Mouse (Mus musculus) liver, postnatal 0 days (tissue): ENCODE results near the gene Ccdc150. TPM values are rescaled to one million over a fixed set of nuclear protein-coding genes. Genes with fewer than 3 reads are reported as not detected.

Source experiments
- ATAC-seq: fragments of 200-750 bp; cut with Nextera tagmentation; 2 replicates; pipeline ENCODE4 v1.8.0; 2017; ENCODE audit warnings: mild to moderate bottlenecking, moderate library complexity
- DNase-seq: peaks from one replicate; pipeline ENCODE4 v3.0.0-alpha.2; 2016
- H3K27ac ChIP-seq: fragments of 300-500 bp; sonication (generic); 2 replicates; pipeline ENCODE4 v1.5.1; 2014; ENCODE audit warnings: antibody characterized with exemption, moderate library complexity, mild to moderate bottlenecking, low read depth
- H3K27me3 ChIP-seq: fragments of 300-500 bp; sonication (generic); 2 replicates; pipeline ENCODE4 v1.6.1; 2014; ENCODE audit warnings: low read length, control low read depth, mixed read lengths; ENCODE audit not compliant: insufficient read depth
- H3K36me3 ChIP-seq: fragments of 300-500 bp; sonication (generic); replicated peaks from 2 replicates; pipeline ENCODE4 v1.6.1; 2014; ENCODE audit warnings: mild to moderate bottlenecking, control low read depth, low read length, moderate library complexity, mixed read lengths; ENCODE audit not compliant: insufficient read depth
- H3K4me1 ChIP-seq: fragments of 300-500 bp; sonication (generic); 2 replicates; pipeline ENCODE4 v1.6.1; 2014; ENCODE audit warnings: antibody characterized with exemption, mild to moderate bottlenecking, control low read depth; ENCODE audit not compliant: insufficient read depth
- H3K4me2 ChIP-seq: fragments of 300-500 bp; sonication (generic); 2 replicates; pipeline ENCODE4 v1.6.1; 2014; ENCODE audit warnings: low read depth, mild to moderate bottlenecking, low read length, moderate library complexity, mixed read lengths
- H3K4me3 ChIP-seq: fragments of 300-500 bp; sonication (generic); 2 replicates; pipeline ENCODE4 v1.5.1; 2014; ENCODE audit warnings: low read depth, low read length
- H3K9ac ChIP-seq: fragments of 300-500 bp; sonication (generic); replicated peaks from 2 replicates; pipeline ENCODE4 v1.6.1; 2014; ENCODE audit warnings: mild to moderate bottlenecking, moderate library complexity
- H3K9me3 ChIP-seq: fragments of 300-500 bp; sonication (generic); 2 replicates; pipeline ENCODE4 v1.6.1; 2016; ENCODE audit warnings: mild to moderate bottlenecking, control low read depth, low read length, mixed read lengths
- CTCF ChIP-seq: sonication (generic); IDR thresholded peaks from 2 replicates; pipeline ENCODE4 v1.5.1; 2016; ENCODE audit warnings: antibody characterized with exemption, low read depth
- EP300 ChIP-seq: IDR thresholded peaks from 2 replicates; pipeline ENCODE4 v1.6.1; 2016; ENCODE audit warnings: antibody characterized with exemption, low read depth, mild to moderate bottlenecking
- WGBS: fragments of 180-500 bp; shearing (Covaris S2); extraction: QIAGEN DNeasy Blood & Tissue Kit; methylation state at CpG from one replicate; pipeline ENCODE4 v1.1.7; 2014; ENCODE audit not compliant: insufficient replicate concordance; 5-methylcytosine and 5-hydroxymethylcytosine counted together
- polyA plus RNA-seq: library from polyadenylated mRNA; unstranded; fragments of >200 nt; fragmentation: Nextera tagmentation; extraction: Ambion mirVana; gene quantifications from 2 replicates; pipeline ENCODE4 v1.2.1, GENCODE M21; 2015

Gene Ccdc150
- polyA plus RNA-seq, 1 experiment from 2014 or later = 0.22 TPM

- no peaks in the 10 kb centered on the region for H3K9me3 ChIP-seq
- no peak for TF ChIP-seq EP300
- TF ChIP-seq CTCF = no peak
- no peak for DNase-seq
- H3K27ac ChIP-seq = no peak overlapping the region
- H3K36me3 ChIP-seq = no peaks in the 10 kb centered on the region
- ATAC-seq = no peak
- H3K4me1 ChIP-seq = no peaks in the 10 kb centered on the region
- H3K4me2 ChIP-seq = no peak overlapping the region
- no peak overlapping the region for H3K4me3 ChIP-seq
- H3K9ac ChIP-seq = no peak overlapping the region
- WGBS = 85% methylated on average over 6 of the region's 6 CpGs
- H3K27me3 ChIP-seq = no peaks in the 10 kb centered on the region
These were observed 106.1 kb downstream of the Ccdc150 start for GRCm38 (mm10) chr1:54356566-54356965.

GRCm38 (mm10) chr1:54377506-54378051, 127.1 kb downstream of the Ccdc150 start:
- Histone ChIP-seq H3K36me3 (no peaks in the 10 kb centered on the region), H3K4me2 (no peak overlapping the region), H3K4me3 (no peak overlapping the region), H3K9ac (no peak overlapping the region), H3K27me3 (no peaks in the 10 kb centered on the region), H3K4me1 (no peaks in the 10 kb centered on the region), H3K9me3 (no peaks in the 10 kb centered on the region), H3K27ac (no peak overlapping the region)
- no peak for DNase-seq
- TF ChIP-seq CTCF (no peak), EP300 (no peak)
- no peak for ATAC-seq

- peak; percentile 73 for TF ChIP-seq CTCF
- TF ChIP-seq EP300 = no peak
- Histone ChIP-seq H3K4me2 (no peak overlapping the region), H3K9me3 (no peaks in the 10 kb centered on the region), H3K27ac (no peak overlapping the region), H3K27me3 (no peaks in the 10 kb centered on the region), H3K36me3 (no peaks in the 10 kb centered on the region), H3K9ac (no peak overlapping the region), H3K4me3 (no peak overlapping the region), H3K4me1 (no peaks in the 10 kb centered on the region)
- 84% methylated on average over 9 of the region's 9 CpGs for WGBS
- ATAC-seq (no peak), DNase-seq (peak; percentile 58)
These were observed 130.8 kb downstream of the Ccdc150 start for GRCm38 (mm10) chr1:54380978-54381914.

- TF ChIP-seq EP300 (no peak), CTCF (no peak)
- H3K4me1 ChIP-seq = no peaks in the 10 kb centered on the region
- H3K4me2 ChIP-seq = no peak overlapping the region
- 61% methylated on average over 1 of the region's 1 CpGs for WGBS
- ATAC-seq (no peak), DNase-seq (no peak)
- H3K9me3 ChIP-seq = no peaks in the 10 kb centered on the region
- no peak overlapping the region for H3K27ac ChIP-seq
- H3K36me3 ChIP-seq = no peaks in the 10 kb centered on the region; the same call in 1 of the 2 replicates
- no peaks in the 10 kb centered on the region for H3K27me3 ChIP-seq
- no peak overlapping the region for H3K9ac ChIP-seq
- no peak overlapping the region for H3K4me3 ChIP-seq
These were observed 133.7 kb downstream of the Ccdc150 start for GRCm38 (mm10) chr1:54384221-54384620.

GRCm38 (mm10) chr1:54402736-54403135, 152.3 kb downstream of the Ccdc150 start:
- H3K36me3 ChIP-seq = peaks cover 39% of the 10 kb centered on the region
- no peak for TF ChIP-seq EP300
- TF ChIP-seq CTCF = no peak
- H3K4me1 ChIP-seq = no peaks in the 10 kb centered on the region
- no peak overlapping the region for H3K9ac ChIP-seq
- DNase-seq (no peak), ATAC-seq (no peak)
- no peak overlapping the region for H3K27ac ChIP-seq
- H3K4me2 ChIP-seq = no peak overlapping the region
- H3K27me3 ChIP-seq = no peaks in the 10 kb centered on the region
- H3K4me3 ChIP-seq = no peak overlapping the region
- H3K9me3 ChIP-seq = no peaks in the 10 kb centered on the region

Other genes with a start within 250 kb of the Ccdc150 start
- 0.40 and 0.61 TPM in 2 replicates for gene Hecw2, start 55.5 kb upstream of the Ccdc150 start, polyA plus RNA-seq
- gene Gtf3c3, start 188.3 kb downstream of the Ccdc150 start, polyA plus RNA-seq = 4.2 and 4.4 TPM in 2 replicates